Mouse (Mus musculus): ENCODE measurements around the gene Rnf220. TPM values are rescaled to one million over a fixed set of nuclear protein-coding genes. Genes with fewer than 3 reads are reported as not detected.
A peak's percentile ranks its signal among the peaks of the same experiment; 100 is the strongest.

Gene Rnf220
- polyA plus RNA-seq, 1 experiment from 2014 or later, result 76.1 TPM

- H3K27ac ChIP-seq, result no peak overlapping the region
- no peak overlapping the region for H3K4me3 ChIP-seq
- H3K9me3 ChIP-seq, result no peaks in the 10 kb centered on the region
- H3K4me1 ChIP-seq, result 0 out of 2 replicates have a peak, but pooled peaks cover 11% of the 10 kb centered on the region
- WGBS, result 76% methylated on average over 7 of the region's 7 CpGs
- no peak for DNase-seq (ENCODE audit: low spot score)
- no peaks in the 10 kb centered on the region for H3K36me3 ChIP-seq
- no peaks in the 10 kb centered on the region for H3K27me3 ChIP-seq (ENCODE audit: insufficient read depth, poor library complexity, severe bottlenecking)
Measured at GRCm38 (mm10) chr4:117467936-117468335, 28.9 kb downstream of the Rnf220 start.

- no peaks in the 10 kb centered on the region for H3K9me3 ChIP-seq
- H3K4me1 ChIP-seq, result no peaks in the 10 kb centered on the region
- no peak for DNase-seq (ENCODE audit: low spot score)
- H3K27ac ChIP-seq, result no peak overlapping the region
- H3K4me3 ChIP-seq, result no peak overlapping the region
- no peaks in the 10 kb centered on the region for H3K36me3 ChIP-seq
- 91% methylated on average over 1 of the region's 1 CpGs for WGBS
- no peaks in the 10 kb centered on the region for H3K27me3 ChIP-seq (ENCODE audit: insufficient read depth, poor library complexity, severe bottlenecking)
Measured at GRCm38 (mm10) chr4:117449151-117449550, 47.7 kb downstream of the Rnf220 start.

- Histone ChIP-seq H3K27me3 (ENCODE audit: insufficient read depth, poor library complexity, severe bottlenecking) (no peaks in the 10 kb centered on the region), H3K27ac (no peak overlapping the region), H3K4me3 (no peak overlapping the region), H3K9me3 (no peaks in the 10 kb centered on the region), H3K36me3 (no peaks in the 10 kb centered on the region), H3K4me1 (no peaks in the 10 kb centered on the region)
- 91% methylated on average over 3 of the region's 3 CpGs for WGBS
- DNase-seq (ENCODE audit: low spot score), result peak; percentile 36
Measured at GRCm38 (mm10) chr4:117447926-117448325, 48.9 kb downstream of the Rnf220 start.

GRCm38 (mm10) chr4:117445516-117446207, 51.2 kb downstream of the Rnf220 start:
- DNase-seq (ENCODE audit: low spot score), result peak; percentile 68
- no peaks in the 10 kb centered on the region for H3K4me1 ChIP-seq
- 83% methylated on average over 19 of the region's 19 CpGs for WGBS
- H3K4me3 ChIP-seq, result no peak overlapping the region
- H3K27ac ChIP-seq, result no peak overlapping the region
- H3K27me3 ChIP-seq (ENCODE audit: insufficient read depth, poor library complexity, severe bottlenecking), result no peaks in the 10 kb centered on the region
- H3K9me3 ChIP-seq, result no peaks in the 10 kb centered on the region
- H3K36me3 ChIP-seq, result no peaks in the 10 kb centered on the region

- H3K27me3 ChIP-seq (ENCODE audit: insufficient read depth, poor library complexity, severe bottlenecking), result peaks cover 26% of the 10 kb centered on the region
- no peaks in the 10 kb centered on the region for H3K36me3 ChIP-seq
- H3K9me3 ChIP-seq, result no peaks in the 10 kb centered on the region
- H3K4me1 ChIP-seq, result peaks cover 11% of the 10 kb centered on the region
- 80% methylated on average over 3 of the region's 3 CpGs for WGBS
- H3K27ac ChIP-seq, result no peak overlapping the region
- no peak overlapping the region for H3K4me3 ChIP-seq
- DNase-seq (ENCODE audit: low spot score), result peak; percentile 71
Measured at GRCm38 (mm10) chr4:117438919-117439318, 57.9 kb downstream of the Rnf220 start.

GRCm38 (mm10) chr4:117438064-117438463, 58.8 kb downstream of the Rnf220 start:
- H3K36me3 ChIP-seq, result no peaks in the 10 kb centered on the region
- peaks cover 11% of the 10 kb centered on the region for H3K4me1 ChIP-seq
- H3K9me3 ChIP-seq, result no peaks in the 10 kb centered on the region
- peak; percentile 69 for DNase-seq (ENCODE audit: low spot score)
- H3K27ac ChIP-seq, result no peak overlapping the region
- H3K4me3 ChIP-seq, result no peak overlapping the region
- WGBS, result 57% methylated on average over 14 of the region's 14 CpGs
- peaks cover 26% of the 10 kb centered on the region for H3K27me3 ChIP-seq (ENCODE audit: insufficient read depth, poor library complexity, severe bottlenecking)

- DNase-seq (ENCODE audit: low spot score), result peak; percentile 52
Measured at GRCm38 (mm10) chr4:117436995-117437660, 59.7 kb downstream of the Rnf220 start.

GRCm38 (mm10) chr4:117434336-117434735, 62.5 kb downstream of the Rnf220 start:
- Histone ChIP-seq H3K4me3 (no peak overlapping the region), H3K27ac (no peak overlapping the region), H3K36me3 (no peaks in the 10 kb centered on the region), H3K4me1 (peaks cover 18% of the 10 kb centered on the region), H3K9me3 (no peaks in the 10 kb centered on the region), H3K27me3 (ENCODE audit: insufficient read depth, poor library complexity, severe bottlenecking) (peaks cover 34% of the 10 kb centered on the region)
- no peak for DNase-seq (ENCODE audit: low spot score)
- 77% methylated on average over 8 of the region's 8 CpGs for WGBS

More at GRCm38 (mm10) chr4:117436995-117437660, 59.7 kb downstream of the Rnf220 start:
- 24% methylated on average over 14 of the region's 14 CpGs for WGBS
- H3K36me3 ChIP-seq, result no peaks in the 10 kb centered on the region
- peaks cover 11% of the 10 kb centered on the region for H3K4me1 ChIP-seq
- H3K27ac ChIP-seq, result no peak overlapping the region
- peaks cover 26% of the 10 kb centered on the region for H3K27me3 ChIP-seq (ENCODE audit: insufficient read depth, poor library complexity, severe bottlenecking)
- H3K4me3 ChIP-seq, result no peak overlapping the region; the same call in 1 of the 2 replicates
- H3K9me3 ChIP-seq, result no peaks in the 10 kb centered on the region

- H3K27me3 ChIP-seq (ENCODE audit: insufficient read depth, poor library complexity, severe bottlenecking), result peaks cover 10% of the 10 kb centered on the region; the same call in 1 of the 2 replicates
- WGBS, result 55% methylated on average over 9 of the region's 9 CpGs
- no peak for DNase-seq (ENCODE audit: low spot score)
- no peak overlapping the region for H3K4me3 ChIP-seq
- H3K27ac ChIP-seq, result peak overlapping the region; percentile 1; the same call in 1 of the 2 replicates
- H3K9me3 ChIP-seq, result no peaks in the 10 kb centered on the region
- H3K4me1 ChIP-seq, result peaks cover 32% of the 10 kb centered on the region
- no peaks in the 10 kb centered on the region for H3K36me3 ChIP-seq
Measured at GRCm38 (mm10) chr4:117429604-117430003, 67.2 kb downstream of the Rnf220 start.

- Histone ChIP-seq H3K27ac (no peak overlapping the region; the same call in 1 of the 2 replicates), H3K36me3 (no peaks in the 10 kb centered on the region), H3K4me1 (peaks cover 32% of the 10 kb centered on the region), H3K4me3 (no peak overlapping the region), H3K9me3 (no peaks in the 10 kb centered on the region), H3K27me3 (ENCODE audit: insufficient read depth, poor library complexity, severe bottlenecking) (peaks cover 8% of the 10 kb centered on the region; the same call in 1 of the 2 replicates)
- WGBS, result 40% methylated on average over 12 of the region's 12 CpGs
- no peak for DNase-seq (ENCODE audit: low spot score)
Measured at GRCm38 (mm10) chr4:117427540-117427939, 69.3 kb downstream of the Rnf220 start.

- Histone ChIP-seq H3K36me3 (no peaks in the 10 kb centered on the region), H3K27ac (no peak overlapping the region), H3K9me3 (no peaks in the 10 kb centered on the region), H3K4me3 (no peak overlapping the region), H3K27me3 (ENCODE audit: insufficient read depth, poor library complexity, severe bottlenecking) (no peaks in the 10 kb centered on the region; the same call in 1 of the 2 replicates), H3K4me1 (no peaks in the 10 kb centered on the region)
- WGBS, result 85% methylated on average over 7 of the region's 7 CpGs
- no peak for DNase-seq (ENCODE audit: low spot score)
Measured at GRCm38 (mm10) chr4:117421077-117421476, 75.8 kb downstream of the Rnf220 start.

GRCm38 (mm10) chr4:117416827-117417226, 80.0 kb downstream of the Rnf220 start:
- peaks cover 13% of the 10 kb centered on the region for H3K4me1 ChIP-seq
- H3K27me3 ChIP-seq (ENCODE audit: insufficient read depth, poor library complexity, severe bottlenecking), result peaks cover 8% of the 10 kb centered on the region; the same call in 1 of the 2 replicates
- no peak overlapping the region for H3K27ac ChIP-seq
- DNase-seq (ENCODE audit: low spot score), result no peak
- WGBS, result 44% methylated on average over 1 of the region's 1 CpGs
- H3K36me3 ChIP-seq, result no peaks in the 10 kb centered on the region
- no peaks in the 10 kb centered on the region for H3K9me3 ChIP-seq
- H3K4me3 ChIP-seq, result no peak overlapping the region

GRCm38 (mm10) chr4:117410049-117410410, 86.8 kb downstream of the Rnf220 start:
- DNase-seq (ENCODE audit: low spot score), result no peak
- WGBS, result 30% methylated on average over 3 of the region's 3 CpGs
- peaks cover 39% of the 10 kb centered on the region for H3K4me1 ChIP-seq
- no peaks in the 10 kb centered on the region for H3K36me3 ChIP-seq
- peak overlapping the region; percentile 73 for H3K27ac ChIP-seq
- H3K27me3 ChIP-seq (ENCODE audit: insufficient read depth, poor library complexity, severe bottlenecking), result peaks cover 22% of the 10 kb centered on the region
- 0 out of 2 replicates have a peak overlapping the region, but pooled peaks have one; percentile 27 for H3K4me3 ChIP-seq
- H3K9me3 ChIP-seq, result no peaks in the 10 kb centered on the region

Data from heart, embryonic 10.5 days (tissue).